Mouse (Mus musculus) embryonic fibroblast, embryonic 13.5 days (primary cell): ENCODE data around the gene Gfra1.

ENCODE experiments used
- CTCF ChIP-seq: IDR thresholded peaks from 2 replicates; pipeline ENCODE4 v1.5.1; 2011; ENCODE audit warnings: mild to moderate bottlenecking, control low read depth, low read length, moderate library complexity, borderline replicate concordance; ENCODE audit not compliant: insufficient read depth
- POLR2A ChIP-seq: IDR thresholded peaks from 2 replicates; pipeline ENCODE4 v1.6.1; 2011; ENCODE audit warnings: low read depth, mild to moderate bottlenecking, control low read depth, low read length, moderate library complexity

- TF ChIP-seq CTCF: no peak
- TF ChIP-seq POLR2A: no peak
These were observed 269.2 kb downstream of the Gfra1 start for GRCm38 (mm10) chr19:58186558-58186957.
